Mouse (Mus musculus) limb, embryonic 14.5 days (tissue): ENCODE measurements around the gene Gm45213. TPM values are rescaled to one million over a fixed set of nuclear protein-coding genes. Genes with fewer than 3 reads are reported as not detected.
A peak's percentile ranks its signal among the peaks of the same experiment; 100 is the strongest.
"Not testable (repeated sequence)": the region's sequence is repeated elsewhere in the genome, so short reads cannot be mapped to it uniquely, and the experiment has no call there.

Source experiments
- ATAC-seq: fragments of 200-750 bp; cut with Nextera tagmentation; 2 replicates; pipeline ENCODE4 v1.8.0; 2017; ENCODE audit warnings: low read depth, moderate number of reproducible peaks, moderate TSS enrichment; ENCODE audit not compliant: low FRiP score
- DNase-seq: peaks from one replicate; pipeline ENCODE4 v3.0.0-alpha.2; 2015; ENCODE audit warnings: low spot score
- H3K27ac ChIP-seq: fragments of 300-500 bp; sonication (generic); replicated peaks from 2 replicates; pipeline ENCODE4 v1.5.1; 2014; ENCODE audit warnings: low read depth, mild to moderate bottlenecking, low read length, moderate library complexity, mixed read lengths
- H3K27me3 ChIP-seq: fragments of 300-500 bp; sonication (generic); 2 replicates; pipeline ENCODE4 v1.6.1; 2014; ENCODE audit warnings: low read length, mixed read lengths; ENCODE audit not compliant: control insufficient read depth, insufficient read depth
- H3K36me3 ChIP-seq: fragments of 300-500 bp; sonication (generic); 2 replicates; pipeline ENCODE4 v1.6.1; 2014; ENCODE audit warnings: mild to moderate bottlenecking, low read length, moderate library complexity, mixed read lengths; ENCODE audit not compliant: control insufficient read depth, insufficient read depth
- H3K4me1 ChIP-seq: fragments of 300-500 bp; sonication (generic); 2 replicates; pipeline ENCODE4 v1.6.1; 2014; ENCODE audit warnings: antibody characterized with exemption, low read length, mixed read lengths; ENCODE audit not compliant: control insufficient read depth, insufficient read depth
- H3K4me2 ChIP-seq: fragments of 300-500 bp; sonication (generic); replicated peaks from 2 replicates; pipeline ENCODE4 v1.6.1; 2014; ENCODE audit warnings: low read depth, mild to moderate bottlenecking, low read length, moderate library complexity; ENCODE audit not compliant: severe bottlenecking
- H3K4me3 ChIP-seq: fragments of 300-500 bp; sonication (generic); replicated peaks from 2 replicates; pipeline ENCODE4 v1.5.1; 2014; ENCODE audit warnings: low read length
- H3K9ac ChIP-seq: fragments of 300-500 bp; sonication (generic); 2 replicates; pipeline ENCODE4 v1.6.1; 2014; ENCODE audit warnings: mild to moderate bottlenecking, low read depth, low read length, moderate library complexity; ENCODE audit not compliant: severe bottlenecking
- H3K9me3 ChIP-seq: fragments of 300-500 bp; sonication (generic); 2 replicates; pipeline ENCODE4 v1.6.1; 2016; ENCODE audit warnings: low read length; ENCODE audit not compliant: control insufficient read depth
- POLR2A ChIP-seq: fragments of 200-500 bp; IDR thresholded peaks from 2 replicates; pipeline ENCODE4 v1.8.0; 2012; ENCODE audit warnings: inconsistent platforms, mild to moderate bottlenecking, moderate library complexity, borderline replicate concordance; ENCODE audit not compliant: insufficient read depth, insufficient read length; ENCODE audit errors: extremely low read depth
- WGBS: fragments of 180-500 bp; shearing (Covaris S2); extraction: QIAGEN DNeasy Blood & Tissue Kit; methylation state at CpG from one replicate; pipeline ENCODE4 v1.1.7; 2014; 5-methylcytosine and 5-hydroxymethylcytosine counted together
- polyA plus RNA-seq, 2 experiments: library from polyadenylated mRNA; depleted of rRNA in 1 of 2; stranded (reverse) in 1 of 2; unstranded in 1 of 2; fragments of >200 nt; fragmentation: Nextera tagmentation in 1 of 2; extraction: Ambion mirVana in 1 of 2; gene quantifications; 2 replicates each; pipeline versions ENCODE4 v1.2.1 to v1.2.3; 2012 to 2014

Gm45213 gene
- polyA plus RNA-seq, 2 experiments: not detected

DNA sequence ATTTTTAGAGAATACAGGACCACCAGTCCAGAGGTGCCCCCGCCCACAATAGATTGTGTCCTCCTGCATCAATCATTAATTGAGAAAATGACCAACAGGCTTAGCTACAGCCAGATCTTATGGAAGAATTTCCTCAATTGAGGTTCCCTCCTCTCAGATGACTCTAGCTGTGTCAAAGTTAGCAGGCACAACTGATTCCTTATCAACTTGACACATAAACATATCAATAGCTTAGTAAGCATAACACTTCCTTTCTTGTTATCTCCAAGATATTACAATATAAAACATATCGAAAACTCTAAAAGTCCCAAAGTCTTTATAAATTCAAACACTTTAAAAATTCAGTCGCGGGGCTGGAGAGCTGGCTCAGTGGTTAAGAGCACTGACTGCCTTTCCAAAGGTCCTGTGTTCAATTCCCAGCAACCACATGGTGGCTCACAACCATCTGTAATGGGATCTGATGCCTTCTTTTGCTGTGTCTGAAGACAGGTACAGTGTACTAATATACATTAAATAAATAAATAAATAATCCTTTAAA, 10.6 kb downstream of the Gm45213 start:
- DNase-seq: no peak
- no peak for ATAC-seq
- Histone ChIP-seq H3K4me2 (no peak overlapping the region), H3K27ac (no peak overlapping the region), H3K4me3 (no peak overlapping the region), H3K4me1 (no peaks in the 10 kb centered on the region), H3K9me3 (no peaks in the 10 kb centered on the region), H3K9ac (no peak overlapping the region), H3K36me3 (no peaks in the 10 kb centered on the region), H3K27me3 (no peaks in the 10 kb centered on the region)
- TF ChIP-seq POLR2A: no peak
- whole genome bisulfite sequencing: 93% methylated on average over 4 of the region's 4 CpGs

DNA sequence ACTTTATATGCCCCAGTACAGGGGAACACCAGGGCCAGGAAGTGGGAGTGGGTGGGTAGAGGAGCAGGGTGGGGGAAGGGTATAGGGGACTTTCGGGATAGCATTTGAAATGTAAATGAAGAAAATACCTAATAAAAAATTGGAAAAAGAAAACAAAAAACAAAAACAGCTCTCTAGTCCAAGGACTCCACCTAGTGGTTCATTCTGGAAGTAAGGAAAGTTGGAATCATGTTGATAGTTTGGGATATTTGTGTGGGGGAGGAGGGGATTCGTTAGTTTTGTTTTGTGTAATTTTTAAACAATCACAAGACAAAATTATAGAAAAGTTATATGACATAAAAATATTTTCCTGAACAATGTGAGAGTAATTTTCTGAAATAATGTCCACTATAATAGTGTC, 12.0 kb downstream of the Gm45213 start:
- not testable (repeated sequence) for H3K9ac ChIP-seq, H3K4me3 ChIP-seq

GRCm38 (mm10) chr7:66058703-66059102, 15.3 kb downstream of the Gm45213 start, which contains the start of gene Snrpa1:
Gene Snrpa1, plus strand, starts transcription at chr7:66059003.
- no peak for TF ChIP-seq POLR2A
- Histone ChIP-seq H3K36me3 (peaks cover 12% of the 10 kb centered on the region), H3K27me3 (no peaks in the 10 kb centered on the region), H3K4me3 (peak within 1 kb of the TSS; percentile 97), H3K4me1 (peaks cover 14% of the 10 kb centered on the region), H3K27ac (no peak within 1 kb of the TSS), H3K9me3 (no peaks in the 10 kb centered on the region), H3K9ac (peak within 1 kb of the TSS; percentile 88; the same call in 1 of the 2 replicates), H3K4me2 (peak within 1 kb of the TSS; percentile 85)
- no peak for DNase-seq
- ATAC-seq: no peak
- WGBS: 80% methylated on average over 1 of the region's 1 CpGs

More for the DNA sequence above, 12.0 kb downstream of the Gm45213 start:
- 11% methylated on average over 2 of the region's 2 CpGs for WGBS
- not testable (repeated sequence) for ATAC-seq, H3K27me3 ChIP-seq, H3K4me1 ChIP-seq, H3K4me2 ChIP-seq, H3K27ac ChIP-seq, H3K36me3 ChIP-seq, H3K9me3 ChIP-seq
- DNase-seq: peak; percentile 64

GRCm38 (mm10) chr7:66060066-66060956, 16.9 kb downstream of the Gm45213 start:
- peaks cover 22% of the 10 kb centered on the region for H3K36me3 ChIP-seq
- peak; percentile 87 for DNase-seq
- peak; percentile 81; the same call in 1 of the 2 replicates for TF ChIP-seq POLR2A
- H3K4me2 ChIP-seq: peak overlapping the region; percentile 85
- ATAC-seq: peak; percentile 94
- H3K9ac ChIP-seq: peak overlapping the region; percentile 88
- H3K4me3 ChIP-seq: peak overlapping the region; percentile 97
- 3% methylated on average over 56 of the region's 64 CpGs for WGBS
- H3K4me1 ChIP-seq: peaks cover 14% of the 10 kb centered on the region
- peak overlapping the region; percentile 33; the same call in 1 of the 2 replicates for H3K27ac ChIP-seq
- H3K9me3 ChIP-seq: no peaks in the 10 kb centered on the region
- no peaks in the 10 kb centered on the region for H3K27me3 ChIP-seq

GRCm38 (mm10) chr7:66061057-66061456, 17.7 kb downstream of the Gm45213 start:
- DNase-seq: no peak
- Histone ChIP-seq H3K27ac (0 out of 2 replicates have a peak overlapping the region, but pooled peaks have one; percentile 33), H3K4me1 (peaks cover 14% of the 10 kb centered on the region), H3K4me3 (peak overlapping the region; percentile 97), H3K27me3 (no peaks in the 10 kb centered on the region), H3K9ac (peak overlapping the region; percentile 88), H3K36me3 (peaks cover 28% of the 10 kb centered on the region), H3K9me3 (no peaks in the 10 kb centered on the region), H3K4me2 (peak overlapping the region; percentile 85)
- TF ChIP-seq POLR2A: no peak
- no peak for ATAC-seq
- 1% methylated on average over 14 of the region's 14 CpGs for WGBS
